In the genomic region with DNA sequence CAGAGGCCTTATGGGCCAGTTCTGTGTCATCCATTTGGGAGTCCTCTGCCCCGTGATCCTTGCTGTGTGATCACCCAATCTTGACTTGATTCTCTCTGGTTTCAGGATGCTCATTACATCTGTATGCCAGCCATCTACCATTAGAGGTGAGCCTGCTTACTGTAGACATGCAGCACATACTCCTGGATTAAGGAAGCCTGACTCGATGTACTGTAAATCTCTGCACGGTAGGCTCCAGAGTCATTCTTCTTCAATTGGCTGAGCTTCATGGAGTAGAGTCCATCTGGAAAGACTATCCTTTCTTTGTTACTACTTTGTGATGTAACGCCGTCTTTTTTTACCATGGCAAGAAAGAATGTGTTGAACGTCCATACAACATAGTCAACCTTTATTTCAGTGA, we compare ENCODE assay signal across 38 mouse cellular contexts. TPM values are rescaled to one million over a fixed set of nuclear protein-coding genes. Genes with fewer than 3 reads are reported as not detected.
"Had no signal": no experiment of that assay in that cellular context is flagged by ENCODE, and none has a peak within 500 bp of the region (broad histone marks: within the 10 kb centered on the region; RNA-seq: fewer than 3 reads in every experiment).

No protein-coding gene starts in this region.

- H3K27me3 ChIP-seq: limb, embryonic 12.5 days; limb, embryonic 13.5 days; limb, embryonic 15.5 days; liver, embryonic 13.5 days; liver, embryonic 15.5 days; lung, embryonic 15.5 days; midbrain, embryonic 12.5 days; midbrain, embryonic 13.5 days; midbrain, embryonic 15.5 days; neural tube, embryonic 12.5 days had no signal

- H3K4me3 ChIP-seq: limb, embryonic 10.5 days; limb, embryonic 12.5 days; limb, embryonic 13.5 days; limb, embryonic 15.5 days; liver, embryonic 12.5 days; liver, embryonic 13.5 days; liver, embryonic 15.5 days; lung, embryonic 15.5 days; megakaryocyte, embryonic 14.5 days; midbrain, embryonic 10.5 days; midbrain, embryonic 12.5 days; midbrain, embryonic 13.5 days; midbrain, embryonic 15.5 days; myocyte; neural tube, embryonic 12.5 days had no signal

- H3K4me1 ChIP-seq: limb, embryonic 10.5 days; limb, embryonic 12.5 days; limb, embryonic 13.5 days; limb, embryonic 15.5 days; lung, embryonic 15.5 days; midbrain, embryonic 10.5 days; midbrain, embryonic 12.5 days; midbrain, embryonic 13.5 days; midbrain, embryonic 15.5 days; neural tube, embryonic 12.5 days had no signal

- DNase-seq: left cerebral cortex, postnatal 4 days; liver; liver, embryonic 13.5 days; liver, postnatal 0 days; lung, adult 18-20 months; lung, adult 2 months; lung, embryonic 14.5 days; lung, postnatal 10 days; lung, postnatal 14 days; lung, postnatal 36 days; lung, postnatal 4 days; midbrain, embryonic 14.5 days had no signal

- H3K9me3 ChIP-seq: limb, embryonic 10.5 days; limb, embryonic 12.5 days; limb, embryonic 13.5 days; limb, embryonic 15.5 days; liver, embryonic 12.5 days; liver, embryonic 13.5 days; liver, embryonic 15.5 days; lung, embryonic 15.5 days; megakaryocyte, embryonic 14.5 days; midbrain, embryonic 10.5 days; midbrain, embryonic 12.5 days; midbrain, embryonic 13.5 days; midbrain, embryonic 15.5 days; neural tube, embryonic 12.5 days had no signal

- H3K36me3 ChIP-seq: limb, embryonic 10.5 days; limb, embryonic 12.5 days; limb, embryonic 13.5 days; limb, embryonic 15.5 days; liver, embryonic 12.5 days; liver, embryonic 13.5 days; liver, embryonic 15.5 days; lung, embryonic 15.5 days; midbrain, embryonic 10.5 days; midbrain, embryonic 12.5 days; midbrain, embryonic 13.5 days; midbrain, embryonic 15.5 days; neural tube, embryonic 12.5 days had no signal

- H3K27ac ChIP-seq: limb, embryonic 10.5 days; limb, embryonic 12.5 days; limb, embryonic 13.5 days; limb, embryonic 15.5 days; liver, embryonic 12.5 days; liver, embryonic 13.5 days; liver, embryonic 14.5 days; liver, embryonic 15.5 days; lung, embryonic 15.5 days; macrophage; midbrain, embryonic 10.5 days; midbrain, embryonic 12.5 days; midbrain, embryonic 13.5 days; midbrain, embryonic 15.5 days; neural tube, embryonic 12.5 days had no signal

RNA-seq across cellular contexts. Expression of a gene that starts 12.0 kb away (rescaled TPM):
- total RNA-seq: left cerebral cortex, postnatal 25 days; left cerebral cortex, postnatal 36 days; left cerebral cortex, postnatal 4 days; midbrain, postnatal 0 days had no signal
- polyA plus RNA-seq: limb, embryonic 10.5 days; limb, embryonic 11.5 days; limb, embryonic 12.5 days; liver, embryonic 11.5 days; liver, embryonic 12.5 days; liver, embryonic 13.5 days; lung, embryonic 14.5 days; midbrain, embryonic 10.5 days; midbrain, embryonic 11.5 days; midbrain, embryonic 12.5 days; midbrain, embryonic 13.5 days; midbrain, embryonic 15.5 days; midbrain, embryonic 16.5 days; midbrain, postnatal 0 days; myocyte; neural tube, embryonic 11.5 days; neural tube, embryonic 12.5 days had no signal

RNA-seq across cellular contexts. Expression of a gene that starts 33.6 kb away (rescaled TPM):
- total RNA-seq: left cerebral cortex, postnatal 10 days; left cerebral cortex, postnatal 14 days; left cerebral cortex, postnatal 25 days; left cerebral cortex, postnatal 36 days had no signal
- polyA plus RNA-seq: limb, embryonic 10.5 days; limb, embryonic 11.5 days; midbrain, embryonic 10.5 days; midbrain, embryonic 11.5 days; midbrain, embryonic 12.5 days; midbrain, embryonic 13.5 days; midbrain, embryonic 14.5 days; midbrain, postnatal 0 days; myocyte; neural tube, embryonic 11.5 days; neural tube, embryonic 12.5 days had no signal

RNA-seq across cellular contexts. Expression of a gene that starts 41.0 kb away (rescaled TPM):
- polyA plus RNA-seq: myocyte had no signal
